Comparison of ENCODE assay signal across 8 mouse cellular contexts in genomic region chr3:85886636-85887238, GRCm38 (mm10). TPM values are rescaled to one million over a fixed set of nuclear protein-coding genes. Genes with fewer than 3 reads are reported as not detected.
DNase-seq lines count a peak whose midpoint lies in the region; ATAC-seq and TF ChIP-seq lines count a peak whose summit lies in the region.

No protein-coding gene starts in this region.

- ATAC-seq in forebrain, embryonic 15.5 days (replicated peaks) = no peak; the same call in 1 of the 2 replicates
- peak; percentile 86 for ATAC-seq in hindbrain, embryonic 13.5 days (ENCODE audit: low FRiP score)
- no peak for ATAC-seq in cerebellum, adult (ENCODE audit: insufficient number of reproducible peaks, low FRiP score, low TSS enrichment)

- no peaks in the 10 kb centered on the region for H3K36me3 ChIP-seq in ES-Bruce4 (ENCODE audit: control insufficient read depth, insufficient read depth, low read length, poor library complexity, severe bottlenecking)
- no peaks in the 10 kb centered on the region for H3K36me3 ChIP-seq in forebrain, embryonic 15.5 days
- H3K36me3 ChIP-seq in hindbrain, embryonic 13.5 days = no peaks in the 10 kb centered on the region

- H3K9ac ChIP-seq in ES-Bruce4 (ENCODE audit: low read depth, poor library complexity, severe bottlenecking) = peak overlapping the region; percentile 45
- peak overlapping the region; percentile 29 for H3K9ac ChIP-seq in forebrain, embryonic 15.5 days (replicated peaks)
- peak overlapping the region; percentile 59 for H3K9ac ChIP-seq in hindbrain, embryonic 13.5 days

- TF ChIP-seq CTCF in ES-Bruce4 (IDR thresholded peaks at IDR 0.05; ENCODE audit: low read depth, low read length) = no peak

- peak overlapping the region; percentile 98 for H3K4me2 ChIP-seq in forebrain, embryonic 15.5 days (replicated peaks)
- peak overlapping the region; percentile 99 for H3K4me2 ChIP-seq in hindbrain, embryonic 13.5 days

- WGBS in forebrain, embryonic 15.5 days = 2% methylated on average over 22 of the region's 22 CpGs
- WGBS in hindbrain, embryonic 13.5 days = 4% methylated on average over 22 of the region's 22 CpGs

- peak overlapping the region; percentile 63 for H3K4me3 ChIP-seq in ES-Bruce4 (ENCODE audit: low read depth, low read length)
- peak overlapping the region; percentile 55 for H3K4me3 ChIP-seq in forebrain, embryonic 15.5 days
- peak overlapping the region; percentile 56 for H3K4me3 ChIP-seq in hindbrain, embryonic 13.5 days

- peak; percentile 28 to 79 for DNase-seq in adrenal gland, adult (ENCODE audit: inconsistent age in 2 of 2, low spot score in 1 of 2)
- no peak for DNase-seq in adrenal gland, adult 18-20 months (ENCODE audit: low spot score in 2 of 2)
- DNase-seq in lung, postnatal 36 days = peak; percentile 40
- DNase-seq in thymus, postnatal 10 days (ENCODE audit: low spot score in 2 of 2) = no peak

- no peak overlapping the region for H3K27ac ChIP-seq in ES-Bruce4 (ENCODE audit: insufficient read depth, low read length)
- H3K27ac ChIP-seq in forebrain, embryonic 15.5 days (replicated peaks) = no peak overlapping the region
- no peak overlapping the region for H3K27ac ChIP-seq in hindbrain, embryonic 13.5 days

- TF ChIP-seq EP300 in ES-Bruce4 (IDR thresholded peaks at IDR 0.05; ENCODE audit: insufficient read depth, low read depth, low read length) = no peak

- H3K27me3 ChIP-seq in ES-Bruce4 (ENCODE audit: control insufficient read depth, insufficient read depth, low read length, poor library complexity, severe bottlenecking) = no peaks in the 10 kb centered on the region
- H3K27me3 ChIP-seq in forebrain, embryonic 15.5 days = peaks cover 18% of the 10 kb centered on the region
- peaks cover 34% of the 10 kb centered on the region for H3K27me3 ChIP-seq in hindbrain, embryonic 13.5 days

- TF ChIP-seq POLR2A in ES-Bruce4 (IDR thresholded peaks at IDR 0.05; ENCODE audit: insufficient read depth, low read length) = no peak

- H3K4me1 ChIP-seq in ES-Bruce4 (ENCODE audit: control insufficient read depth, insufficient read depth, low read length) = no peaks in the 10 kb centered on the region
- peaks cover 20% of the 10 kb centered on the region for H3K4me1 ChIP-seq in forebrain, embryonic 15.5 days
- H3K4me1 ChIP-seq in hindbrain, embryonic 13.5 days (replicated peaks) = peaks cover 19% of the 10 kb centered on the region

- no peaks in the 10 kb centered on the region for H3K9me3 ChIP-seq in ES-Bruce4 (replicated peaks; ENCODE audit: control insufficient read depth, insufficient read depth, low read length, poor library complexity, severe bottlenecking)
- no peaks in the 10 kb centered on the region for H3K9me3 ChIP-seq in forebrain, embryonic 15.5 days
- H3K9me3 ChIP-seq in hindbrain, embryonic 13.5 days = no peaks in the 10 kb centered on the region

RNA-seq across cellular contexts. Expression of gene Glt28d2, which starts 0.6 kb away (rescaled TPM):
- total RNA-seq in adrenal gland, adult 18-20 months (2021) = 1 to 10 TPM; 1.4 to 1.7 TPM
- 0.66 and 1.1 TPM in 2 replicates for polyA plus RNA-seq in ES-Bruce4 (2011; ENCODE audit: insufficient read depth, insufficient read length, low read depth, missing spikeins)
- polyA plus RNA-seq in forebrain, embryonic 15.5 days (2015; fragmentation: Nextera tagmentation; extraction: Ambion mirVana) = 1.2 and 1.9 TPM in 2 replicates
- polyA plus RNA-seq in hindbrain, embryonic 13.5 days (2015; fragmentation: Nextera tagmentation; extraction: Ambion mirVana) = 0.10 and 0.23 TPM in 2 replicates

RNA-seq across cellular contexts. Expression of gene Gm37240, which starts 0.6 kb away (rescaled TPM):
- 1 to 10 TPM; 5.7 to 7.9 TPM for total RNA-seq in adrenal gland, adult 18-20 months (2021)
- polyA plus RNA-seq in ES-Bruce4 (2011; ENCODE audit: insufficient read depth, insufficient read length, low read depth, missing spikeins) = 0.91 and 2.2 TPM in 2 replicates
- polyA plus RNA-seq in forebrain, embryonic 15.5 days (2015; fragmentation: Nextera tagmentation; extraction: Ambion mirVana) = 2.2 and 3.1 TPM in 2 replicates
- polyA plus RNA-seq in hindbrain, embryonic 13.5 days (2015; fragmentation: Nextera tagmentation; extraction: Ambion mirVana) = 0.08 and 0.26 TPM in 2 replicates

Comparison
In these comparisons a context has a peak if more than half of its experiments do, and no peak if none do; other contexts are left out.
1. DNase-seq: peak in adrenal gland, adult (2 of 2) and lung, postnatal 36 days (single experiment); none in adrenal gland, adult 18-20 months (0 of 2) and thymus, postnatal 10 days (0 of 2).
2. Peak in every context shown above with its lines, with median percentiles within 50 percentile points of each other: H3K4me3 ChIP-seq and H3K9ac ChIP-seq.